Mouse (Mus musculus) hindlimb bud, embryonic 11.5 days (tissue): ENCODE measurements around the gene Slc4a4.

Experiments used
- DNase-seq: peaks from one replicate; pipeline ENCODE4 v3.0.0-alpha.2; 2012; ENCODE audit warnings: low read depth, low spot score; ENCODE audit errors: extremely low spot score

Slc4a4 gene

GRCm38 (mm10) chr5:88886668-88887555 lies at the start of gene Slc4a4:
TSS of gene Slc4a4 (plus strand) at chr5:88886818.
- DNase-seq, result no peak

- no peak for DNase-seq
Measured at GRCm38 (mm10) chr5:88840080-88840798, 46.4 kb upstream of the Slc4a4 start.

GRCm38 (mm10) chr5:88857311-88857710 lies 29.3 kb upstream of the Slc4a4 start:
- DNase-seq, result no peak

DNA sequence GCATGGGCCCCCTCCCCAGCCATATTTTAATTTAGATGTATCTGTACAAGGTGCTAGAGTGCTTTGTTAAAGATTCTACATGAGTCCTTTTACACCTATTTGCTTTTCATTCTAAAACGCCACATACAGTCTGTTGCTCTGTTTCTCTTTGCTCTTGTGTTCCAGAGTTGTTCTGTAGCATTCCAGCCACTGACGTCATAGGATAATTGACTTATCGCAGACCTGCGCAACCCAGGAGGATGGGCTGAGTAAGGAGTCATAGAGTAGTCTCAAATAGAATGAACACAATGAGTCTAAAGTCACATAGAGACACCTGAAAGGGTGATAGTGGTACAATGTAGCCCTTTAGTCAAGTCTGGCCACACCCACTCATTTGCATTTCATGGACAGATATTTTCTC lies 28.8 kb upstream of the Slc4a4 start:
- DNase-seq, result no peak

DNA sequence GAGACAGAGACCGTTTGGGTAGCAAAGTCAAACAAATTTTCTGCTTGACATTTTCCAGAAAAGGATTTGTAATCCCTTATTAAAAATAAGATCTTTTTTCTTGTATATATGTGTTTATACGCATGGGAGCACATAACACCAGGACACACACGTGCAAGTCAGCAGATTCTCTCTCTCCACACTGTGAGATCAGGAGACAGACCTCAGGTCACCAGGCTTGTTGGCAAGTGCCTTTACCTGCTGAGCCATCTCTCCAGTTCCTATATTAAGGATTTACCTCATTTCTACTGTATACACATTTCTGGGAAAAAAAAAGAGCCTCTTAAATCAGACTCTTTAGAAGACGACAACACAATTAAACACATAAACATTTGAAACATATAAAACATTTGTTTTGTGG lies 28.4 kb upstream of the Slc4a4 start:
- no peak for DNase-seq

GRCm38 (mm10) chr5:88862163-88862562 lies 24.5 kb upstream of the Slc4a4 start:
- no peak for DNase-seq

GRCm38 (mm10) chr5:88862794-88863193 lies 23.8 kb upstream of the Slc4a4 start:
- no peak for DNase-seq

GRCm38 (mm10) chr5:88884101-88884500 lies 2.5 kb upstream of the Slc4a4 start:
- DNase-seq, result no peak

GRCm38 (mm10) chr5:88885503-88885902 lies 1.1 kb upstream of the Slc4a4 start:
- DNase-seq, result no peak

DNA sequence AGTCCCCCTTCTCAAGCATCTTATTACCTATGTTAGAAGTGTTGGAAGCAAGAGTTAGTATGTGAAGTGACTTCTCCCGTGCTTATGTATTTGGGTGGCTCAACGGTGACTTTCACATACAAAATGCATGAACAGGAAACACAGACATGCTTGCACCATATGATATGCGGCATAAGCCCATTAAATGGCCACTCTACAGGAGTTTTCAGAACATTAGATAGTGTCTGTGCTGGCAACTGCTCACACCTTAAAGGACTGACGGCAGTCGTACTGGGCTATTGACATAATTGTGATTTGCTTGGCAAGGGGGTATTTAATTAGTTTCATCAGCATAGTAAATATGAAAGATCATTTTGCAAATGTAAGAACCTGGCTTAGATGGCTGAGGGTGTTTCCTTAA lies 674 bp upstream of the Slc4a4 start:
- DNase-seq, result no peak

DNA sequence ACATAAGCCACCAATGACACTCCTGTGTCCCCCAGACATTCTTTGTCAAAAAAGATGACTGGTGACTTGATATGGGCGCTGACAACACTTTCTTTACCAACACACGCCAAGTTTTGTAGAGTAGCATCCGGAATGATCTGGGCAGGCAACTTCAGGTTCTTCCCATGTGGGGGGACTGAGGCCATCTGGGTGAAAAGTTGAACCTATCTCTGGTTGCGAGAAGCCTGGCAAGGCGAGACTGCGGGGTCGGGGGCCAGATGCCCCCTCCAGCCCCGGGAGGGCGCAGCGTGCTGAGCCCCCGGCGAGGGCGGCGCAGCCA lies 310 bp upstream of the Slc4a4 start:
- no peak for DNase-seq

DNA sequence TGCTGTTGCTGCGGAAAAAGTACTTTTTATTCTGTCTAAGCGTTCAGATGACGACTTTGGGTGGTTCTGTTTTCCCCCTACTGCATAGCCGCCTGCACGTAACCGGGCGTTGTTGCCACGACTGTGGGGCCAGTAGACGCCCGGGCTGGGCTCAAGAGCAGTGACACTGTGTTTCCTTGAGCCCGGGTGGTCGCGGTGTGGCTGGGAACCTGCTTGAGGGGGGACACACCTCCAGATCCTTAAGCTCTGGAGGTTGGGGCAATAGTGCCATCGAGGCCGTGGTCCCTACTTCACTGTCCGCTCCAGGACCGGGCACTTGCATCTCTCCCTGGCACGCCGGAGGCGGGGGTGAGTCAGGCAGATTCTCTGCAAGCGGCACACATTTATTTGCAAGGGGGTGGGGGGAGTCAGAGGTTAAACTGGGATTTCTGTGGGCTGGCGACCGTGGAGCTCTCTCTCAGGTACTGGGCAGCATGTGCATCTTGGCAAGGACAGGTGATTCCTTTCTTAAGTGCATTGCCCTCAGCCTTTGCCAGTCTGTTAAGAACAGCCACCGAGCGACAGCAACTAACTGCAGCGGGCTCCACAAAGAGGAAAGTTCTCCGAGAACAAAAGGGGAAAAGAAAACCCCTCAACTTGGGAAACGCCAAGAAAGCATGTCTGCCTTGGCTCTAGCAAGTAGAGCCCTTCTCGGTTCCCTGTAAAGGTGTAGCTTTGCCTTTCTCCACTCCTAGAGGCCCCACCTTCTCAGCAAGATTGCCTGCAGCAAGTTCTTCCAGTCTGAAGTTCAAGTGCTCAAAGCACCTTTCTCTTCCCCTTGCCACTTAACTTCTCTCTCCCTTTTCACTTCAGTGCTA lies 1.2 kb downstream of the Slc4a4 start:
- DNase-seq, result no peak

DNA sequence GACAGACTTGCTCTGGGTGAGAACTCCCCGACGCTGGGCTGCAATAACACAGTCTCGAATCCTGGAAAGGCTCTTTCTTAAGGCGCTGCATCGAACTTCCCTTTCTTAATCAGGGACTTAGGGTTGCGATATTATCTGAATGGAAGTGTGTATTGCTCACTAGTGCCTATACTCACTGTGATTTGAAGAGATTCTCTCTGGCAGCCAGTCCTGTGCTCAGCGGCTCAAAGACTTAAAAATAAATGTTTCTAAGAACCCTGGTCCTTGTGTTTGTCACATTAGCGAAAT lies 1.7 kb downstream of the Slc4a4 start:
- DNase-seq, result no peak

- no peak for DNase-seq
Measured at GRCm38 (mm10) chr5:88889326-88889725, 2.7 kb downstream of the Slc4a4 start.

- no peak for DNase-seq
Measured at GRCm38 (mm10) chr5:88890146-88890545, 3.5 kb downstream of the Slc4a4 start.

DNA sequence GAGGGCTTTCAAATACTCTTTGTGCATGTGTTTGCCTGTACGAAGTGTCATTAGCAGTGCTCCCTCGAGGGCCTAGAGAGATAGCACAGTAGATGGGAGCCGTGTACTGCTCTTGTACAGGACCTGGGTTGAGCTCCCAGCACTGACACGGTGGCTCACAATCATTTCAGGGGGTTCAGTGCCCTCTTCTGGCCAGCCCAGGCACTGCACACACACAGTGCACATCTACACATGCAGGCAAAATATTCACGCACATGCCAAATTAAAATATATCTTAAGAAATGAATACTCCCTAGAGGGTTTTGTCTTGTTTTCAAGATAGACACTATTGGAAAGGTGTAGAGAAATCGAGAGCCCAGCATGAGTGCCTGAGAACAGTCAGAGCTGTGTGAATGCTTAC lies 10.0 kb downstream of the Slc4a4 start:
- no peak for DNase-seq

DNA sequence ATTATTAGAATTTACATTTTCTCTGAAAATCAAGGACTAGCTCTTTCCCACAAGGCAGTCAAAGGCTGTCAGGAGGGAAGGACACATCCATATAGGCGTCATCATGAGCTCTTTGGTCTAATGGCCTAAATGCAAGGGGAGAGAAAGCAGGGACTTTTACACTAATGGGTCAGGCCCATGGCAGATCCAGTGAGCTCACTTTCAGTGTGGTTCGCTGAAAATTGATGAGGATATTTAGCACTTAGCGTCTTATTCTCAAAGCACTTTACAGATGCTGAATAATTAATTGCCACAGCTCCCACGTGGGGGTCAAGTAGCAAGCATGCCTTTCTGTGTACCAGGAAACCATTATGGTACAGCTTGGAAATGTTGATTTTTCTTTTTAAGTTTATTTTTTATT lies 16.5 kb downstream of the Slc4a4 start:
- no peak for DNase-seq

DNA sequence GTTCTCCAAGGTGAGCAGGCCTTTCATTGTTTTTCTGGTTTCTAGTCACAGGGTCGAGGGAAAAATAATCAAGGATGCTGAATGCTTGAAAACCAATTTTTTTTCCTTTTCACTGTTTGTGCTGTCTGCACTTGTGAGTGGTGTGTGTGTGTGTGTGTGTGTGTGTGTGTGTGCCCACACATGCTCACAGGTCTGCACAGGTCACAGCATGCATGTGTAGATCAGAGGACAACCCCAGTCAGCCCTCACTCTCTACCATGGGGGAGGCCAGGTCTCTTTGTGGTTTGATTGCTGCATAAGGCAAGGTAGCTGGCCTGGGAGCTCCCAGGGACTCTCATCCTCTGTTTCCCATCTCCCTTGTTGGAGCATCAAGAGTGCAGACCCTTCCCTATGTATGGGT lies 16.9 kb downstream of the Slc4a4 start:
- no peak for DNase-seq

DNA sequence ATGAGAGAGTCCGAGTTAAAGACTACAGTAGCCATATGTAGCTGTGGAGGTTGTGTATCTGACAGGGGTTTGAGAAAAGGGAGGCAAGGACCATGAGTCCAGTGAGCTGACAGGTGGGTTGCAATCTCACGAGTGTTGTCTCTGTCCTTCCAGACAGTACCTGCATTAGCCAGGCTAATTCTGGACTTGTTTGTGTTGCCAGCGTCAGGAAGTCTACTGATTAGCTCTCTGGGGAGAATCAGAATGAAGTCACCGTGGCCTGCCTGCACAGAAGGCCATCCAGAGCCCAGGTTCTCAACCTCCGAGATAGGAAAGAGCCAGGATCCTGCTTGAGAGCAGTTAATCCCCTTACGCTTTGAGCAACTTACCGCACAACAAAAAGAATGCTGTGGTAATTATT lies 18.2 kb downstream of the Slc4a4 start:
- DNase-seq, result no peak

DNA sequence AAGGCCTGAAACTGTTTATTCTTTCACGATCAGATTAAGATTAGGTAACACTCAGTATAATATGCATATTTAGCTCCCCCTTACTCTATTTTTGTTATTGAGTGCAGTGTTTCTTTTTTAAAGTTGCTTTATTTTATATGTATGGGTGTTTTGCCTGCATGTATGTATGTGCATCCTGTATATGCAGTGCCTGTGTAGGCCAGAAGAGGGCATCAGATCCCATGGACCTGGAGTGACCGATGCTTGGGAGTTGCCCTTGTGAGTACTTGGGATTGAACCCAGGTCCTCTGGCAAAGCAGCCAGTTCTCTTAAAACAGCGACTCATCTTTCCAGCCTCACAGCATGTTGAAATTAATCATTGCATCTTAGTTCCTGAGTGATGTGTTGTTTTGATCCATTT lies 21.0 kb downstream of the Slc4a4 start:
- DNase-seq, result no peak

DNA sequence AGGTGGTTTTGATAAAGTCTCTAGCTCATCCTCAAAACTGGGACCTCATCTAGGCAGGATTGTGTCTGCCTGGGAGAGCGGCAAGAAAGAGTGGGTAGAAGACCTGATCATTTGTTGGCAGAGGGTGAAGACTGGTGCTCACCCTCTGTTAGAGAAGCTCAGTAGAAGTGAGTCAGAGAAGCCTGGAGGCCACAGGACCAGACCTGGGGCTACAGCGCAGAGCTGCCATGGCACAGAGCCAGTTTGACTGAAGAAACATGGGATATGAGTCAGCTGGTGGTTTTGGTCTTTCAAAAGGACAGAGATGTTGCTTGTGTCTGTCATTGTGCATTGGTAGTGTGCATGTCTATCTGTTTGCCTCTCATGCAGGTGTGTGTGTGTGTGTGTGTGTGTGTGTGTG lies 26.0 kb downstream of the Slc4a4 start:
- no peak for DNase-seq

- DNase-seq, result no peak
Measured at GRCm38 (mm10) chr5:88915082-88915481, 28.5 kb downstream of the Slc4a4 start.
